Mouse (Mus musculus) kidney, adult 2 months (tissue): ENCODE results near the gene Rangrf. TPM values are rescaled to one million over a fixed set of nuclear protein-coding genes. Genes with fewer than 3 reads are reported as not detected.

Experiments
- DNase-seq: peaks from one replicate; pipeline ENCODE4 v3.0.0; 2021
- H3K27ac ChIP-seq: fragments of 200-500 bp; 2 replicates; pipeline ENCODE4 v1.5.1; 2012; ENCODE audit warnings: low read depth, low read length, control low read depth, inconsistent platforms; ENCODE audit not compliant: insufficient read depth
- H3K27me3 ChIP-seq: fragments of 200-500 bp; replicated peaks from 2 replicates; pipeline ENCODE4 v1.6.1; 2012; ENCODE audit warnings: mild to moderate bottlenecking, moderate library complexity, low read length, inconsistent platforms; ENCODE audit not compliant: control insufficient read depth, insufficient read depth
- H3K36me3 ChIP-seq: fragments of 200-500 bp; 2 replicates; pipeline ENCODE4 v1.6.1; 2012; ENCODE audit warnings: mild to moderate bottlenecking, moderate library complexity, low read length, inconsistent platforms; ENCODE audit not compliant: control insufficient read depth, insufficient read depth
- H3K4me1 ChIP-seq: fragments of 200-500 bp; 2 replicates; pipeline ENCODE4 v1.6.1; 2011; ENCODE audit warnings: low read length; ENCODE audit not compliant: control insufficient read depth, insufficient read depth
- H3K4me3 ChIP-seq: fragments of 200-500 bp; 2 replicates; pipeline ENCODE4 v1.5.1; 2011; ENCODE audit warnings: mild to moderate bottlenecking, low read depth, low read length, control low read depth; ENCODE audit not compliant: insufficient read depth
- CTCF ChIP-seq: fragments of 200-500 bp; conservative IDR thresholded peaks from 2 replicates; pipeline ENCODE4 v1.5.1; 2011; ENCODE audit warnings: low read depth, mild to moderate bottlenecking, control low read depth, low read length, moderate library complexity, mixed read lengths; ENCODE audit not compliant: insufficient read depth, insufficient read length
- POLR2A ChIP-seq: fragments of 200-500 bp; IDR thresholded peaks from one replicate; pipeline ENCODE4 v1.6.1; 2011; ENCODE audit warnings: low read depth, low read length, control low read depth
- WGBS: fragments of 180-500 bp; shearing (Covaris S2); methylation state at CpG from one replicate; pipeline ENCODE4 v1.1.7; 2018; 5-methylcytosine and 5-hydroxymethylcytosine counted together
- polyA plus RNA-seq: library from polyadenylated mRNA; depleted of rRNA; stranded (reverse); fragments of >200 nt; gene quantifications from 2 replicates; pipeline ENCODE4 v1.2.3, GENCODE M21; 2012

Gene Rangrf
- polyA plus RNA-seq, 1 experiment, result 43.0 TPM

- H3K27ac ChIP-seq, result no peak overlapping the region
- H3K36me3 ChIP-seq, result peaks cover 2% of the 10 kb centered on the region
- no peak for DNase-seq
- TF ChIP-seq POLR2A (no peak), CTCF (no peak)
- no peaks in the 10 kb centered on the region for H3K27me3 ChIP-seq
- whole genome bisulfite sequencing, result 95% methylated on average over 4 of the region's 4 CpGs
- no peak overlapping the region for H3K4me3 ChIP-seq
- H3K4me1 ChIP-seq, result no peaks in the 10 kb centered on the region
Observed at GRCm38 (mm10) chr11:68997080-68997479, 22.1 kb upstream of the Rangrf start.

GRCm38 (mm10) chr11:68994377-68994776, 19.4 kb upstream of the Rangrf start:
- H3K27me3 ChIP-seq, result no peaks in the 10 kb centered on the region
- H3K27ac ChIP-seq, result no peak overlapping the region
- DNase-seq, result no peak
- WGBS, result 95% methylated on average over 3 of the region's 3 CpGs
- TF ChIP-seq POLR2A (no peak), CTCF (0 out of 2 replicates have a peak, but pooled peaks have one; percentile 14)
- H3K4me1 ChIP-seq, result no peaks in the 10 kb centered on the region
- no peak overlapping the region for H3K4me3 ChIP-seq
- H3K36me3 ChIP-seq, result no peaks in the 10 kb centered on the region; the same call in 1 of the 2 replicates

- H3K27me3 ChIP-seq, result no peaks in the 10 kb centered on the region
- H3K4me3 ChIP-seq, result no peak overlapping the region
- no peaks in the 10 kb centered on the region for H3K4me1 ChIP-seq
- DNase-seq, result no peak
- no peak for TF ChIP-seq CTCF
- TF ChIP-seq POLR2A, result no peak
- H3K36me3 ChIP-seq, result no peaks in the 10 kb centered on the region; the same call in 1 of the 2 replicates
- 88% methylated on average over 7 of the region's 7 CpGs for WGBS
- H3K27ac ChIP-seq, result no peak overlapping the region
Observed at GRCm38 (mm10) chr11:68993122-68993521, 18.1 kb upstream of the Rangrf start.

- WGBS, result 81% methylated on average over 16 of the region's 17 CpGs
- H3K27ac ChIP-seq, result no peak overlapping the region
- 0 out of 2 replicates have a peak, but pooled peaks cover 2% of the 10 kb centered on the region for H3K4me1 ChIP-seq
- H3K27me3 ChIP-seq, result no peaks in the 10 kb centered on the region
- H3K4me3 ChIP-seq, result no peak overlapping the region
- TF ChIP-seq POLR2A (no peak), CTCF (no peak)
- DNase-seq, result no peak
- H3K36me3 ChIP-seq, result no peaks in the 10 kb centered on the region
Observed at GRCm38 (mm10) chr11:68988341-68988740, 13.4 kb upstream of the Rangrf start.

GRCm38 (mm10) chr11:68987365-68987882, 12.4 kb upstream of the Rangrf start:
- no peaks in the 10 kb centered on the region for H3K27me3 ChIP-seq
- H3K4me1 ChIP-seq, result 0 out of 2 replicates have a peak, but pooled peaks cover 2% of the 10 kb centered on the region
- H3K4me3 ChIP-seq, result no peak overlapping the region
- H3K36me3 ChIP-seq, result no peaks in the 10 kb centered on the region
- TF ChIP-seq CTCF, result no peak
- 77% methylated on average over 11 of the region's 11 CpGs for WGBS
- DNase-seq, result no peak
- no peak overlapping the region for H3K27ac ChIP-seq

GRCm38 (mm10) chr11:68982639-68983369, 7.8 kb upstream of the Rangrf start:
- 0 out of 2 replicates have a peak, but pooled peaks cover 2% of the 10 kb centered on the region for H3K4me1 ChIP-seq
- H3K27me3 ChIP-seq, result no peaks in the 10 kb centered on the region
- no peaks in the 10 kb centered on the region for H3K36me3 ChIP-seq
- TF ChIP-seq POLR2A (no peak), CTCF (peak; percentile 94)
- no peak overlapping the region for H3K4me3 ChIP-seq
- 27% methylated on average over 4 of the region's 4 CpGs for whole genome bisulfite sequencing
- H3K27ac ChIP-seq, result no peak overlapping the region
- peak; percentile 83 for DNase-seq

- Histone ChIP-seq H3K36me3 (no peaks in the 10 kb centered on the region), H3K4me1 (0 out of 2 replicates have a peak, but pooled peaks cover 2% of the 10 kb centered on the region), H3K4me3 (no peak overlapping the region), H3K27me3 (no peaks in the 10 kb centered on the region), H3K27ac (no peak overlapping the region)
- 71% methylated on average over 3 of the region's 3 CpGs for WGBS
- TF ChIP-seq CTCF (no peak), POLR2A (no peak)
- no peak for DNase-seq
Observed at GRCm38 (mm10) chr11:68980919-68981318, 5.9 kb upstream of the Rangrf start.
